Mouse (Mus musculus): ENCODE results near the gene Fam69b. TPM values are rescaled to one million over a fixed set of nuclear protein-coding genes. Genes with fewer than 3 reads are reported as not detected.
"Not testable (repeated sequence)": the region's sequence is repeated elsewhere in the genome, so short reads cannot be mapped to it uniquely, and the experiment has no call there.

The Fam69b gene
- polyA plus RNA-seq, 1 experiment from 2014 or later: 66.6 TPM

DNA sequence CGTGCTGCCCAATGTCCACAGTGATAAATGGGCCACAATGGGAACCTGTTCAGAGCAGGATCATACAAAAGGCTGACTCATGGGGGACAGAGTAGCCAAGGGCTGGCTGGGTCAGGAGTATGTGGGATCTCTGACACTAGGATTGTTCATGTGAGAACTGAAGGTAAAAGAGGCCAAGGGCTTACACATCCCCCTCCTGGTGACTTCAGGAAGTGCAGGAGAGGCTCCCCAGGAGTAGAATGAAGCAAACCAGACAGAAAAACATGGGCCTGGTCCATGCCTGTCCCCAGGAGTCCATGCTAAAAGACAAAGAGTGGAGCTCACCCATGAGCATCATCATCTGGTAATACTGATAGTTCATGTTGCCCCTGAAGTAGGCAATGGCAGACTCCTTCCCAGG lies 35.3 kb downstream of the Fam69b start:
- not testable (repeated sequence) for H3K36me3 ChIP-seq; H3K9me3 ChIP-seq; H3K4me3 ChIP-seq; ATAC-seq (ENCODE audit: insufficient number of reproducible peaks, insufficient read depth, low FRiP score, low TSS enrichment, low read depth); H3K27ac ChIP-seq; H3K4me2 ChIP-seq; H3K9ac ChIP-seq; H3K4me1 ChIP-seq
- H3K27me3 ChIP-seq: peaks cover 11% of the 10 kb centered on the region; the same call in 1 of the 2 replicates
- 86% methylated on average over 1 of the region's 1 CpGs for WGBS

DNA sequence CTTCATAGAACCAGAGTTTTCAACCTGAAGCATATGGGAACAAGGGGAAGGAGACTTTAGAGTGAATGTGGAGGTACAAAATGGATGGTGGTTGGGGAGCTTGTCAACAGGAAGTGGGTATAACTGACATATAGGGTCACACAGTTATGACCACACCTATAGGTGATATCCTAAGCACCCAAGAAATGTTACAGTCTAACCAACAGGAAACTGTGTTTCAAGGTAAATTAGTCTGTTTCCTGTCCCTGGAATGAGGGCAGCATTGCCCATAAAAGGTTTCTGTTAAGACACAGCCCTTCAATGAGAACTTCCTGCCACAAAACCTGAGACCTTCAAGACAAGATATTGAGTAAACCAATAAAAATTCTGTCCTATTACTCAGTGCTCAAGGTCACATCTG lies 40.5 kb downstream of the Fam69b start:
- Histone ChIP-seq H3K4me3 (no peak overlapping the region), H3K9ac (no peak overlapping the region), H3K27me3 (no peaks in the 10 kb centered on the region), H3K27ac (no peak overlapping the region), H3K36me3 (no peaks in the 10 kb centered on the region), H3K4me2 (no peak overlapping the region), H3K4me1 (no peaks in the 10 kb centered on the region), H3K9me3 (no peaks in the 10 kb centered on the region)
- no peak for ATAC-seq (ENCODE audit: insufficient number of reproducible peaks, insufficient read depth, low FRiP score, low TSS enrichment, low read depth)

DNA sequence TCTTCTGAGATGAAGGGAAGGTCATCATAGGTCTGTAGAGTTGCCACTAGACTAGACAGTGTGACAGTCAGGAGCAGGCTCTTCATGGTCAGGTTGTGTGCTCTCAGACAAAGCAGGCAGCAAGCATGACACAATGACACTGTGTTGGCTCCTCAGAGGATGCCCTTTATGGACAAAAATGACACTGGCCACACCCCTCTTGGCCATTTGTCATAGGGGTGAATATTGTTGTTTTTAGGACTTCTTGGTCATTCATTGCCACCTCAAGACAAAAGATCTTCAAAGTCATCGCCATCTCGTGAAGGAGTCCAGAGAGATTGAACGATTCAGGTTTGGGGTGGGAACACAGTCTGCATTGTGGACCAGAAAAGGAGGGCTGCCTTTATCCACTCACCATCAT lies 42.9 kb downstream of the Fam69b start, which contains the start of gene Lcn4:
Gene Lcn4 (minus strand): TSS at position 101 of the 400 bp plus-strand sequence.
- no peaks in the 10 kb centered on the region for H3K4me1 ChIP-seq
- ATAC-seq (ENCODE audit: insufficient number of reproducible peaks, insufficient read depth, low FRiP score, low TSS enrichment, low read depth): no peak
- H3K27me3 ChIP-seq: no peaks in the 10 kb centered on the region
- H3K4me3 ChIP-seq: no peak within 1 kb of the TSS
- no peak within 1 kb of the TSS for H3K9ac ChIP-seq
- H3K36me3 ChIP-seq: no peaks in the 10 kb centered on the region
- H3K27ac ChIP-seq: no peak within 1 kb of the TSS
- 96% methylated on average over 3 of the region's 3 CpGs for WGBS
- no peak within 1 kb of the TSS for H3K4me2 ChIP-seq
- no peaks in the 10 kb centered on the region for H3K9me3 ChIP-seq

MicroRNA genes within 50 kb of the gene (microRNA counts, 519-probe panel; counts per million panel counts)
- 4,577 counts per million, percentile 92 among the panel's probes with 10 or more counts for microRNA mmu-miR-126-3p
- 3,456 counts per million, percentile 78 among the panel's probes with 10 or more counts for microRNA mmu-miR-126-5p

Small RNA genes lying within 50 kb of the gene (microRNA-seq; reads per million reads assigned to microRNA genes)
- gene Mir126a (not detected), gene Mir126b (not detected)

Other genes with a start within 250 kb of the Fam69b start
- gene Snapc4, start 247.8 kb upstream of the Fam69b start, polyA plus RNA-seq (2015; fragmentation: Nextera tagmentation; extraction: Ambion mirVana): 33.9 and 38.9 TPM in 2 replicates
- 142 and 153 TPM in 2 replicates for gene Entr1, start 239.1 kb upstream of the Fam69b start, polyA plus RNA-seq (2015; fragmentation: Nextera tagmentation; extraction: Ambion mirVana)
- gene Pmpca, start 239.1 kb upstream of the Fam69b start, polyA plus RNA-seq (2015; fragmentation: Nextera tagmentation; extraction: Ambion mirVana): 92.3 and 98.7 TPM in 2 replicates
- 24.2 and 24.5 TPM in 2 replicates for gene Inpp5e, start 219.3 kb upstream of the Fam69b start, polyA plus RNA-seq (2015; fragmentation: Nextera tagmentation; extraction: Ambion mirVana)
- 22.7 and 27.9 TPM in 2 replicates for gene Sec16a, start 183.2 kb upstream of the Fam69b start, polyA plus RNA-seq (2015; fragmentation: Nextera tagmentation; extraction: Ambion mirVana)
- gene Notch1, start 111.8 kb upstream of the Fam69b start, polyA plus RNA-seq (2015; fragmentation: Nextera tagmentation; extraction: Ambion mirVana): 17.3 and 17.8 TPM in 2 replicates
- 88.5 and 92.7 TPM in 2 replicates for gene Egfl7, start 48.4 kb upstream of the Fam69b start, polyA plus RNA-seq (2015; fragmentation: Nextera tagmentation; extraction: Ambion mirVana)
- gene Gm20532, start 41.8 kb upstream of the Fam69b start, polyA plus RNA-seq (2015; fragmentation: Nextera tagmentation; extraction: Ambion mirVana): not detected in 2 replicates
- gene Agpat2, start 24.0 kb upstream of the Fam69b start, polyA plus RNA-seq (2015; fragmentation: Nextera tagmentation; extraction: Ambion mirVana): 23.4 and 25.2 TPM in 2 replicates
- not detected in 2 replicates for gene Lcn4, start 42.8 kb downstream of the Fam69b start, polyA plus RNA-seq (2015; fragmentation: Nextera tagmentation; extraction: Ambion mirVana)
- gene Abo, start 236.5 kb downstream of the Fam69b start, polyA plus RNA-seq (2015; fragmentation: Nextera tagmentation; extraction: Ambion mirVana): not detected in 2 replicates